Mouse (Mus musculus) spleen, adult 18-20 months (tissue): Measurements from ENCODE around the gene Gm3194.
"Not testable (repeated sequence)": the region's sequence is repeated elsewhere in the genome, so short reads cannot be mapped to it uniquely, and the experiment has no call there.

ENCODE experiments used
- DNase-seq, 2 experiments: peaks; one replicate each; pipeline ENCODE4 v3.0.0; 2022; ENCODE audit warnings: mixed read lengths in 2 of 2

Gm3194 gene

DNA sequence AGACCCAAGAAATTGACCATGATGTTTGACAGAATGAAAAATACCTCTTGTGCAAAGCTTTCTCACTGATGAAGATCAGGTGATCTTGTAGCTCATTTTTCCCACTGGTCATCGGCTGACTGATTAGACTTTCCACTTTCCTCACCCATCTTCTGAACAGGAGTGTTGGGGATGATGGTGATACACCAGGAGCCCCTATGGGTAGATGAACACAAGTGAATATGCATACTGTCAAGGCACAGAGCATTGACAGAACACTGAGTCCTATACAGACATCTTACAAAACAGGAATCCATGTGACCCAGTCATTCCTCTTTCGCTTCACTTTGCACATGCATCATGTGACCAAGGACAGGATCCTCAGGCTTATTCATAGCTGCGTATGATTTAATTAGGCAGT, at the start of gene Gm3194:
Gene Gm3194, minus strand, starts transcription at position 101 of the 400 bp plus-strand sequence.
- DNase-seq = not testable (repeated sequence)

DNA sequence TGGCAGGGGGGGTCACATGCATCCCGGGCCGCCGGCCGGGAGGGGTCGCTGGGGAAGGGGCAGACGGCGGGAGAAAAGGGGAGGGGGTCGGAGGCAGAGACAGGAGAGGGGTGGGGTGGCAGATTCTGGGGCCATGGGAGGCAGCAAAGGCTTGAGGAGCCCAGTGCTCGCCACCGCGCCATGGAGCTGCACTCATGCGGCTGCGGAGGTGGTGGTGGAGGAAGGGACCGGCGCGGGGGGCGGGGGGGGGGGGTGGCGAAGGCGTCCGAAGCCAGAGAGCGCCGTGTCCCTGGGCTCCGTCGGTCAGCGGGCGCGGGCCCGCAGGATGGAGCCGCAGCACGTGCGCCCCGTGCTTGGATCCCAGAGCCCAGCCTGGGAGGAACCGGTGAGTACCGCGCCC, 46.1 kb upstream of the Gm3194 start, which contains the start of gene Gm3488:
Gene Gm3488, plus strand, starts transcription at position 301 of the 400 bp plus-strand sequence.
- not testable (repeated sequence) for DNase-seq

DNA sequence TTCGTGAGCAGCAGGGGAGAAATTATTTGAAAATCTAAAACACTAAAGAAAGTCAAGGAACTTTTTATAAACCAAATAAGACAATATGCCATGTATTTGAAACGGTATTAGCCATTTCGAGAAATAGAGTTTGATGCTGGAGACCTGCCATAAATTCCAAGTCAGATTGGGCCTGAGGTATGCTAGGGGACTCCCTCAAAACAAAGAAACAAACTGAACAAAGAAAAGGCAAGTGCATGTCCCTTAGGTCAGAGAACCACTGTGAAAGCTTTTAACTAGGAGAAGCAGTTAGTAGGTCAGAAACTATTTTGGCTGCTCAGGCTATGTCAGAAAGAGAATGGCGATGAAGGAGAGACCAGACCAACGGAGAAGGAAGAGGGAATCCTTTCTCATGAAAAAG, 28.6 kb upstream of the Gm3194 start, which contains the start of gene Gm3187:
Gene Gm3187, plus strand, starts transcription at position 301 of the 400 bp plus-strand sequence.
- DNase-seq = not testable (repeated sequence)

DNA sequence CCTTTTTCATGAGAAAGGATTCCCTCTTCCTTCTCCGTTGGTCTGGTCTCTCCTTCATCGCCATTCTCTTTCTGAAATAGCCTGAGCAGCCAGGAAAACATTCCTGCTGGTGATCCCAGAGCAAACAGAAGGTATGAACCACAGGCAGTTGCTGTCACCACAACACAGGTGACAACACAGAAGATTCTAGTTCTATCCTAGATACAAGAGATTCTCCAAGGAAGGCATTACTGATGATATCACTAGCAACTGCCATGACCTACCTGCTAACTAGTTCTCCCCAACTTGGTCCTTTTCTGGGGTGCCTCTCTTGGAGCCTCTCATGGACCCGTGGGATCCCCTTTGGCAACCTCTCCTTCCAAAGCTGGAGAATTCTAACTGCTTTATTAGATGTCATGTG, 22.5 kb upstream of the Gm3194 start, which contains the start of gene Gm8246:
Gene Gm8246, minus strand, starts transcription at position 101 of the 400 bp plus-strand sequence.
- DNase-seq = not testable (repeated sequence)

DNA sequence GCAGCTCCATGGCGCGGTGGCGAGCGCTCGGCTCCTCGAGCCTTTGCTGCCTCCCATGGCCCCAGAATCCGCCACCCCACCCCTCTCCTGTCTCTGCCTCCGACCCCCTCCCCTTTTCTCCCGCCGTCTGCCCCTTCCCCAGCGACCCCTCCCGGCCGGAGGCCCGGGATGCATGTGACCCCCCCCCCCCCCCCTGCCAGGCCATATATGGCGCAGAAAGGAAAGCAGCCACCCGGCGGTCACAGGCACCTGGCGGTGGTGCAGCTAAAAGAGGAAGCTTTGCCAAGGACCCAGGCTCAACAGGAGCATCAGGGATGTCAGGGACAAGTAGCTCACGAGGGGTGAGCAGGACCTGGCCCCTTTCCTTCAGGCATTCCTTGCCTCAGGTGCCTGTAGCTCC, 5.2 kb upstream of the Gm3194 start:
- not testable (repeated sequence) for DNase-seq

DNA sequence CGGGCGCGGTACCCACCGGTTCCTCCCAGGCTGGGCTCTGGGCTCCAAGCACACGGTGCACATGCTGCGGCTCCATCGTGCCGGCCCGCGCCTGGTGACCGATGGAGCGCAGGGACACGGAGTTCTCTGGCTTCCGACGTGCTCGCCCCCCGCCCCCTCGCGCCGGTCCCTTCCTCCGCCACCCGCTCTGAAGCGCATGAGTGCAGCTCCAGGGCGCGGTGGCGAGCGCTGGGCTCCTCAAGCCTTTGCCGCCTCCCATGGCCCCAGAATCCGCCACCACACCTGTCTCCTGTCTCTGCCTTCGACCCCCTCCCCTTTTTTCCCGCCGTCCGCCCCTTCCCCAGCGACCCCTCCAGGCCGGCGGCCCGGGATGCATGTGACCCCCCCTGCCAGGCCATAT, 66.3 kb downstream of the Gm3194 start, which contains the start of gene Gm3500:
Gene Gm3500, minus strand, starts transcription at position 101 of the 400 bp plus-strand sequence.
- DNase-seq = not testable (repeated sequence)
